Mouse (Mus musculus) lung, adult 2 months (tissue): ENCODE measurements around the gene Mrtfb.

Experiments
- CTCF ChIP-seq: fragments of 200-500 bp; IDR thresholded peaks from 2 replicates; pipeline ENCODE4 v1.5.1; 2011; ENCODE audit warnings: mild to moderate bottlenecking, low read length, control low read depth; ENCODE audit not compliant: insufficient read depth
- POLR2A ChIP-seq: fragments of 200-500 bp; IDR thresholded peaks from 2 replicates; pipeline ENCODE4 v1.6.1; 2011; ENCODE audit warnings: low read depth, mild to moderate bottlenecking, control low read depth, low read length, borderline replicate concordance; ENCODE audit errors: extremely low read depth

DNA sequence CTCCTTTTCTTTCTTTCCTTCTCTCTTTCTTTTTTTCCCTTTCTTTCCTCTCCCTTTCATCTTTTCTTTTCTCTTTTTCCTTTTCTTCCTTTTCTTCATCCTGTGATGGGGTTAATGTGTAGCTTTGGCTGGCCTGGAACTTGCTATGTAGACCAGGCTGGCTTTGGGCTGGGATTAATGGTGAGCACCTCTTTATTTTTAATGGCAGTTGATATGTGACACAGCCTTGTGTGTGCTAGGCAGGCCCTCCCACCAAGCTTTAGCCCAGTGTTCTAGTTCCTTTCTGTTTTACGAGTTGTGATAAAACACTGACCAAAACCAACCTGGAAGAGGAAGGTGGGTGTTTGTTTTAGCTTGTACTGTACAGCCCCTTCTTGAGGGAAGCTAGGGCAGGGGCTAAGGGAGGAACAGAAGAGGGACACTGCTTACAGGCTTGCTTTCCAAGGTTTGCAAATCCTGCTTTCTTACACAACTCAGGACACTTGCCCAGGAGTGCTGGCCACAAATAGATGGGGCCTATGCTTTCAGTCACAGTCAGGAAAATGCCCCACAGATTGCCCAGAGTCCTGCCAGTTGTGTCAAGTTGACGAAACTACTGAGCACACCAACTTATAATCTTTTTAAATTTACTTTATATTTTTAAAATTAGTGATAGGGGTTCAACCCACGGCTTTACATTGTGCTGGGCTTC is 20.6 kb downstream of the Mrtfb start:
- TF ChIP-seq CTCF: no peak
- TF ChIP-seq POLR2A: no peak
